Mouse (Mus musculus): Measurements from ENCODE around the gene Rpl13. TPM values are rescaled to one million over a fixed set of nuclear protein-coding genes. Genes with fewer than 3 reads are reported as not detected.

Rpl13 gene
- polyA plus RNA-seq, 1 experiment from 2014 or later: 789 TPM

DNA sequence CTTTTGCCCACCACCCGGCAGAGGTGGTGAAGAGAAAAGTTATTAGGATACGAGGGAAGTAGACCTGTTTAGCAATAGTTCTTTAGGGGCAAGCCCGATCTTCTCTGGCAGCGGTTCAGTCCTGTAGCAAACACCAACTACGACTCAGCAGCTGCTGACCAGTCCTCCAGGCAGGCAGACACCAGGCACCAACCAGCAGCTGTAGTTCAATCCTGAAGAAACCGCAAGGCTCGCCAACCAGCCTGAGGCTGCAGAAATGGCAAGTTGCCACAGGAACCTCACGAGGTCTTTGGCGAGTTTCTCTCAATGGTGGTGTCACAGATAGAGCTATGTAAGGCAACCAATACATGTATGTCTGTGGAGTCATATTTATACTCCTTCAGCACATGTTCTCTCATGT is 10.7 kb downstream of the Rpl13 start:
- no peak overlapping the region for H3K4me2 ChIP-seq
- no peak overlapping the region for H3K27ac ChIP-seq
- no peaks in the 10 kb centered on the region for H3K36me3 ChIP-seq
- no peak for ATAC-seq (ENCODE audit: low FRiP score)
- WGBS: 88% methylated on average over 9 of the region's 9 CpGs
- peaks cover 39% of the 10 kb centered on the region for H3K27me3 ChIP-seq
- no peaks in the 10 kb centered on the region for H3K9me3 ChIP-seq
- no peak overlapping the region for H3K4me3 ChIP-seq
- H3K9ac ChIP-seq: no peak overlapping the region
- peaks cover 13% of the 10 kb centered on the region for H3K4me1 ChIP-seq (replicated peaks)

DNA sequence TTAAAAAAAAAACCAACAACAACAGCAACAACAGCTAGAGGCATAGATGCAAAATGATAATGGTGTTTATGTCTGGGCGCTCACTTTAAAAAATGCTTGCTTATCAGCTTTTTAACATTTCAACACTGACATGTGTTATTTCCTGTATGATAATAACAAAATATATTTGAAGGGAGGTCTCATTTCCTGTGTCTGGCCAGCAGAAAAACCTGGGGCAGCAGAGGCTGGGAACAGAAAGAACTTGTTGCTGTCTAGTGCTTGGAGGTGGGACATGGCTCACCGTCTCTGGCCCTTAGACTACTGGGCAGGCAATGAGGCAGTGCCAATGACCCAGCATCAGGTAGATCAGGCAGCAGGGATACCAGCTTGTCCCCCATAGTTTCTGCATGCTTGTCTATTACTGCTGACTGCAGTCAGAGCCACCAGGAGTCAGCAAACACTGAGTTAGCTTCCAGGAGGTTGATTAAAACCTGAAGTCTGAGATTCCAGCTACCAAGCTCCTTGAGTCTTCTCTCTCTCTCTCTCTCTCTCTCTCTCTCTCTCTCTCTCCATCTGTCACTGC is 11.8 kb downstream of the Rpl13 start:
- ATAC-seq (ENCODE audit: low FRiP score): no peak
- Histone ChIP-seq H3K9ac (no peak overlapping the region), H3K27me3 (peaks cover 50% of the 10 kb centered on the region), H3K4me2 (no peak overlapping the region), H3K36me3 (no peaks in the 10 kb centered on the region), H3K27ac (no peak overlapping the region), H3K4me1 (replicated peaks) (peaks cover 17% of the 10 kb centered on the region), H3K4me3 (no peak overlapping the region), H3K9me3 (no peaks in the 10 kb centered on the region)
- 74% methylated on average over 2 of the region's 2 CpGs for WGBS

DNA sequence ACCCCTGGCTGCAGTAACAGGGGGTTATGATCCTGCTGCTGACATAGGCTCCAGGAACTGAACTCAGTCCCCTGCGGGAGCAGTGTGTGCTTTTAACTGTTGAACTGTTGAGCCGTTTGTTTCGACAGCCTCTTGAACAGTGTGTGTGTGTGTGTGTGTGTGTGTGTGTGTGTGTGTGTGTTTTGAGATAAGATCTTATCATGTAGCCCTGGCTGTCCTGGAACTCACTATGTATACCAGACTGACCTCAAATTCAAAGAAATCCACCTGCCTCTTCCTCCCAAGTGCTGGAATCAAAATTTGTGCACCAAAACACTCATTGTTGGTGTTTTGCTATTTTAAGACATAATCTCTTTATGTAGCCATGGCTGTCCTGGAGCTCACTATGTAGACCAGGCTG is 12.5 kb downstream of the Rpl13 start:
- WGBS: 63% methylated on average over 3 of the region's 3 CpGs

DNA sequence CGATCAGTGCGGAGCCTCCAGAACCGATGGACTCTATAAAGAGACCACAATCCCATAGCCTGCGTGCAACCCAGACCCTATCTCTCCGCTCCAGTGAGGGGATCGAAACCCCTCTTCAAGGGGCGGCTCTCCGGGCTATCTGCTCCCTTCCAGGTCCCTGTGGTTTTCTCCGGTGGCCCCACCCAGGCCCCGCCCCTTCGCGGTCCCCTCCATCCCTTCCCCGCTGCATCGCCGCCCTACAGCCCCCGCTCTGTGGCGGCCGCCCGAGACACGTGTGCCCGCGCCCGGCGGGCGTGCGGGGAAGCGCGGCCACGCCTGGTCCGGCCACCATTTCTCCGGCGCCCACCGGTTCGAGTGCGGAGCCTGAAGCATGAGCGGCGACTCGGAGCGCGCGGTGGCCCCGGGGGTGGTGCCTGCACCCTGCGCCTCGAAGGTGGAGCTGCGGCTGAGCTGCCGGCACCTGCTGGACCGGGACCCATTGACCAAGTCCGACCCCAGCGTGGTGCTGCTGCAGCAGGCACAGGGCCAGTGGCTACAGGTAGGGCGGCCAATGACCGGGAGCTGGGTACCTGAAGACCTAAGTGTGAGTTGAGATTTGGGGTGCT is 15.1 kb downstream of the Rpl13 start, which contains the start of gene Cpne7:
Gene Cpne7, plus strand, starts transcription at position 248 of the 605 bp plus-strand sequence.
- no peaks in the 10 kb centered on the region for H3K36me3 ChIP-seq
- 2% methylated on average over 51 of the region's 51 CpGs for WGBS
- peak within 1 kb of the TSS; percentile 71 for H3K4me2 ChIP-seq
- H3K27me3 ChIP-seq: peaks cover 65% of the 10 kb centered on the region
- no peak for ATAC-seq (ENCODE audit: low FRiP score)
- H3K27ac ChIP-seq: no peak within 1 kb of the TSS
- H3K4me1 ChIP-seq (replicated peaks): peaks cover 17% of the 10 kb centered on the region
- H3K9ac ChIP-seq: peak within 1 kb of the TSS; percentile 65
- H3K9me3 ChIP-seq: no peaks in the 10 kb centered on the region
- peak within 1 kb of the TSS; percentile 47 for H3K4me3 ChIP-seq

More for the DNA sequence above, 12.5 kb downstream of the Rpl13 start:
- H3K27ac ChIP-seq: no peak overlapping the region
- H3K9me3 ChIP-seq: no peaks in the 10 kb centered on the region
- ATAC-seq (ENCODE audit: low FRiP score): no peak
- H3K27me3 ChIP-seq: peaks cover 56% of the 10 kb centered on the region
- H3K4me2 ChIP-seq: no peak overlapping the region
- no peaks in the 10 kb centered on the region for H3K36me3 ChIP-seq
- H3K9ac ChIP-seq: no peak overlapping the region
- peaks cover 17% of the 10 kb centered on the region for H3K4me1 ChIP-seq (replicated peaks)
- H3K4me3 ChIP-seq: no peak overlapping the region

DNA sequence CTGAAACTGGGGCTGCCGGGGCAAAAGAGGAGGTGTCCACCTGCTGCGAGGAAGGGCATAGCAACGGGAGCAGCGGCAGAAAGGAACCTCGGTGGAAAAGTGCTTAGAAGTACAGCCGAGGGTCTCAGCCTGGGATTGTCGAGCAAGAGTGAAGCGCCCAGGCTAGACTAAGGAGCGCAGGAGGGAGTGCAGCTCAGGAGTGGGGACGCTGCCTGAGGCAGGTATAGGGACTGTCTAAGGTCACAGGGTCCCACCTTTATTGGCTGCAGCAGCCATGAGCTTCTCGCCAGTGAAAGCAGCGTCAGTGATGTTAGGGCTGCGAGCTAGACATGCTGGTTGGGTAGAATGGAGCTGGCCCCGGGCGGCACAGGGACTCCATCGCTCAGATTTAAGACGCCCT is 15.6 kb downstream of the Rpl13 start:
- Histone ChIP-seq H3K36me3 (no peaks in the 10 kb centered on the region), H3K9ac (peak overlapping the region; percentile 65), H3K27ac (no peak overlapping the region), H3K9me3 (no peaks in the 10 kb centered on the region), H3K4me2 (peak overlapping the region; percentile 71), H3K27me3 (peaks cover 68% of the 10 kb centered on the region), H3K4me1 (replicated peaks) (peaks cover 17% of the 10 kb centered on the region), H3K4me3 (peak overlapping the region; percentile 47)
- ATAC-seq (ENCODE audit: low FRiP score): no peak
- 3% methylated on average over 17 of the region's 17 CpGs for WGBS

DNA sequence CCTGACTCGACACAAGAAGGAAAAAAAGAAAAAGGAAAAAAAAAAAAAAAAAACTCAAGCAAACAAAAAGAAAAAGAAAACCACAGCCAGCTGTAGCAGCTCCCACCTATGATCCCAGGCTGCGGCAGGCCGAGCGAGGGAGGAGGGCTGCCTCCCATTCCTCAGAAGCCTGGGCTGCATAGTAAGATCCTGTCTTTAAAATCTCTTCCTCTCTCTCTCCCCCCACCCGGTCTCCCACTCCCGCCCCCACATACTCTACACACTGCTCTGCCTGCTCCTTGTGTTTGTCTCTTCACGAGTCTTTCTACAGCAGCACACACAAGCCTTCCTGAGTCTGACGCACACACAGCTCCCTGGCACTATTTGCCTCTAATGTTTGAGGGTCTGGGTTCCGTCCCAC is 19.9 kb downstream of the Rpl13 start:
- Histone ChIP-seq H3K27ac (no peak overlapping the region), H3K27me3 (peaks cover 65% of the 10 kb centered on the region), H3K9ac (no peak overlapping the region), H3K4me2 (no peak overlapping the region), H3K36me3 (no peaks in the 10 kb centered on the region), H3K9me3 (no peaks in the 10 kb centered on the region), H3K4me1 (replicated peaks) (peaks cover 12% of the 10 kb centered on the region), H3K4me3 (no peak overlapping the region)
- WGBS: 69% methylated on average over 9 of the region's 9 CpGs
- no peak for ATAC-seq (ENCODE audit: low FRiP score)

DNA sequence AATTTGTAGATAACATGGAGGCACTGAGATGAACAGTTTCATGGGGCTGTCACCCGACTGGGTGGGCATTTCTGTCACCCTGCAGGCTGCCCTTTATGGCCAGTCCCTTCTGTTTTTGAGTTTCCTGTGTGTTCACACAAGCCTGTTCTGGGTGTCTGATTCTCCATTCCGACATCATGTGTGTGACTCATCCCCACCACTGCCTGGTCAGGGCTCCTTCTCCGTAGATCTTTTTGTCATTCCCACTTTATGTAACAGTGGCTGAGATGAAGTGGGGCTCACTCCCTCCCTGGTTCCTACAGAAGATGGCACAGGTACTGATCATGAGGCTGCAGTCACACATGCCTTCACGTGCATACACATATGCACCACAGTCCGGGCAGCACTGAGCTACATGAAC is 20.5 kb downstream of the Rpl13 start:
- WGBS: 82% methylated on average over 5 of the region's 5 CpGs
- Histone ChIP-seq H3K27me3 (peaks cover 64% of the 10 kb centered on the region), H3K9ac (no peak overlapping the region), H3K4me2 (no peak overlapping the region), H3K4me1 (replicated peaks) (peaks cover 6% of the 10 kb centered on the region), H3K9me3 (no peaks in the 10 kb centered on the region), H3K27ac (no peak overlapping the region), H3K36me3 (no peaks in the 10 kb centered on the region), H3K4me3 (no peak overlapping the region)
- no peak for ATAC-seq (ENCODE audit: low FRiP score)

DNA sequence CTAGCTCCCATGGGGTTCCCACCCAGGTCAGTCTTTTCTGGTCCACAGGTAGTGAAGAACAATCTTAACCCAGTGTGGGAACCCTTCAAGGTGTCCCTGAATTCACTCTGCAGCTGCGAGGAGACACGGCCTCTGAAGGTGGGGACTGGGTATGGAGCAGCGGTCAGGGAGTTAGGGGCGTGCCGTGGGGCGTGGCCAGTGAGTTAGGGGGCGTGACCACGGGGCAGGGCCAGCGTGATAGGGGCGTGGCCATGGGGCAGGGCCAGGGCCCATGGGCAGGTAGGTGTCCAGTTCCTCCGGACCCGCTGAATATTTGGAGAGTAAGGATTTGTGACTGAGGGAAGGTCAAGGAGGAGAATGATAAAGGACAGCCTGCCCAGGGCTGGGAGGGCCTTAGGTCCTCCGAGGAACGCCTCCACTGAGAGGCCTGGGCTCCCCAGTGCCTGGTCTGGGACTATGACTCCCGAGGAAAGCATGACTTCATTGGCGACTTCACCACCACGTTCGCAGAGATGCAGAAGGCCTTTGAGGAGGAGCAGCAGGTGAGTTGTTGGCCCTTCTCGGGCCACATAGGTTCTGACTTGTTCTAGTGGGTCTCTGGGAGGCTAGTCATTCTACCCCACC is 24.2 kb downstream of the Rpl13 start:
- no peak overlapping the region for H3K4me2 ChIP-seq
- ATAC-seq (ENCODE audit: low FRiP score): no peak
- no peaks in the 10 kb centered on the region for H3K9me3 ChIP-seq
- H3K27me3 ChIP-seq: peaks cover 42% of the 10 kb centered on the region
- no peak overlapping the region for H3K4me3 ChIP-seq
- no peak overlapping the region for H3K9ac ChIP-seq
- no peaks in the 10 kb centered on the region; the same call in 1 of the 2 replicates for H3K4me1 ChIP-seq (replicated peaks)
- 7% methylated on average over 19 of the region's 19 CpGs for WGBS
- H3K36me3 ChIP-seq: no peaks in the 10 kb centered on the region
- no peak overlapping the region for H3K27ac ChIP-seq

DNA sequence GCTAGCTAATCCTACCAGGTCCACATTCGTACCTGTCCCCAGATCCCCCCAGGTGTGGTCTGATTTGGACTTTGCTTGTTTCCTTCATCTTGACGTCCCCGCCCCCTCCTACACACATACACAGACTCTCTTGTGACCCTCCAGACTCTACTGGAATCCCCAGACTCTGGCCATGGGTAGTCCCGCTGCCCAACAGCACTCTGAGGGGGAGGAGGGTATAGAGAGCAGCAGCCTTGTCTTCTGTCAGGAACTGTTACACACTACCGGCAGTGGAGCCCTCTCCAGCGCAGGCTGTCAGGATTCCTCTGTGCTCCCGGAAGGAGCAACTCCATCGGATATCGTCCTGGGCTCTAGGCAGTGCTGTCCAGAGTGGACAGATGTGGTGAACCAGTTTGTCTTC is 28.9 kb downstream of the Rpl13 start:
- no peak overlapping the region for H3K27ac ChIP-seq
- H3K4me2 ChIP-seq: no peak overlapping the region
- no peak overlapping the region for H3K4me3 ChIP-seq
- peaks cover 17% of the 10 kb centered on the region for H3K4me1 ChIP-seq (replicated peaks)
- peaks cover 25% of the 10 kb centered on the region for H3K27me3 ChIP-seq
- H3K36me3 ChIP-seq: no peaks in the 10 kb centered on the region
- H3K9me3 ChIP-seq: no peaks in the 10 kb centered on the region
- no peak for ATAC-seq (ENCODE audit: low FRiP score)
- WGBS: 65% methylated on average over 9 of the region's 9 CpGs
- H3K9ac ChIP-seq: no peak overlapping the region

DNA sequence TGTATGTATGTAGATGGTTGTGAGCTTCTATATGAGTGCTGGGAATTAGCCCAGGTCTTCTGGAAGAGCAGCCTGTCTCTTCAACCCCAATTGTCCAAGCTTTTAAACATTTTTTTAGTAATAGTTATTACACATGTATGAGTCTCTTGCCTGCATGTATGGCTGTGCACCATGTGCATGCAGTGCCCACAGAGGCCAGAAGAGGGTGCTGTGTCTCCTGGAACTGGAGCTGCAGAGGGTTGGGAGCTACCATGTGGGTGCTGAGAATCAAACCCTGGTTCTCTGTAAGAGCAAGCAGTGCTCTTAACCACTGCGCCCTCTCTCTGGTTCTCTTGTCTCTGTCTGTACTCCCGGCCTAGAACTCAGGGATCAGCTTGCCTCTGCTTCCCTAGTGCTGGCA is 30.8 kb downstream of the Rpl13 start:
- no peak for ATAC-seq (ENCODE audit: low FRiP score)
- H3K4me2 ChIP-seq: no peak overlapping the region
- WGBS: 98% methylated on average over 2 of the region's 2 CpGs

DNA sequence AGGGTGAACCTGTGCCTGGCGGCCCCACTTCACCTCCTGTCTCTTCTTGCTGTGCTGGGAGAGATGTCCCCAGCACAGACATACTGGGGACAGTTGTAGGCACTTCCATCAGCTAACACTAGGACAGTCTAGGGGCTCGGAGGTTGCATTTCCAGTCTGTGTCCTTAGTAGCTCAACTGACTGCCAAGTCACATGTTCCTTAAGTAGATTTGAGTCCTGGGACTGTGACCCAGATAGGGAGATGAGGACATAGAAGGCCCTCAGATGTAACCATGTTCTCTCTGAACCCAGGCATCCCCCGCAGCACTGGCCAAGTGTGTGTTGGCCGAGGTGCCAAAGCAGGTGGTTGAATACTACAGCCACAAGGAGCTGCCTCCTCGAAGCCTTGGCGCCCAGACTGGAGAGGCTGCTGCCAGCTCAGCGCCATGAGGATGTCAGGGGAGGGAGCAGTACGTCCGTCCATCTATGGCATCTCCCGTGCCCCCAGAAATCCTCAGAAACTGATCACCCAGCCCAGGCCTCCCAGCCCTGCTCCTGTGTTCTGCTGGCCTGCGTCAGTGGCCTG is 32.1 kb downstream of the Rpl13 start:
- Histone ChIP-seq H3K4me1 (replicated peaks) (peaks cover 36% of the 10 kb centered on the region), H3K4me3 (no peak overlapping the region), H3K9ac (no peak overlapping the region), H3K9me3 (no peaks in the 10 kb centered on the region), H3K4me2 (no peak overlapping the region), H3K36me3 (no peaks in the 10 kb centered on the region), H3K27ac (no peak overlapping the region), H3K27me3 (0 out of 2 replicates have a peak, but pooled peaks cover 5% of the 10 kb centered on the region)
- no peak for ATAC-seq (ENCODE audit: low FRiP score)
- WGBS: 86% methylated on average over 11 of the region's 11 CpGs

More for the DNA sequence above, 30.8 kb downstream of the Rpl13 start:
- no peak overlapping the region for H3K27ac ChIP-seq
- no peak overlapping the region for H3K4me3 ChIP-seq
- 0 out of 2 replicates have a peak, but pooled peaks cover 11% of the 10 kb centered on the region for H3K27me3 ChIP-seq
- peaks cover 30% of the 10 kb centered on the region for H3K4me1 ChIP-seq (replicated peaks)
- no peaks in the 10 kb centered on the region for H3K36me3 ChIP-seq
- H3K9me3 ChIP-seq: no peaks in the 10 kb centered on the region
- no peak overlapping the region for H3K9ac ChIP-seq

DNA sequence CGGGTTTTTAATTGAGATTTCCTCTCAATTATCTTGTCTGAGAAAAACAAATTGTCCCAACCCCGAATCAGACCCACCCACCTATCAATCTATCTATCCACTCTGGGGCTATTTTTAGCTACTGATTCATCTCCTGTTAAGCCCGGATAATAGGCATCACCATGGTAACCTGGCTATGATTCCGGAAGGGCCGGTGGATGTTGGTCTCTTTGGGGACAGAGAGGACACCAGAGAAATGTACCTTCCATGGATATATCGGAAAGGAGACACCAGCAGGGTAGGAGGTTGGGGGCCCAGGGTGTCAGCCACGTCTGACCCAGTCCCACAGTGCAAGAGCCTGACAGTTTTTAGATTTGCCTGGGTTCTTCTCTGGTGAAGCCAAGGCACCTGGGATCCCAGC is 33.3 kb downstream of the Rpl13 start:
- 17% methylated on average over 7 of the region's 7 CpGs for WGBS
- no peak for ATAC-seq (ENCODE audit: low FRiP score)
- peaks cover 36% of the 10 kb centered on the region for H3K4me1 ChIP-seq (replicated peaks)
- H3K4me3 ChIP-seq: no peak overlapping the region
- H3K27ac ChIP-seq: peak overlapping the region; percentile 73
- H3K27me3 ChIP-seq: 0 out of 2 replicates have a peak, but pooled peaks cover 5% of the 10 kb centered on the region
- H3K9ac ChIP-seq: no peak overlapping the region; the same call in 1 of the 2 replicates
- H3K36me3 ChIP-seq: no peaks in the 10 kb centered on the region
- H3K9me3 ChIP-seq: no peaks in the 10 kb centered on the region
- H3K4me2 ChIP-seq: peak overlapping the region; percentile 33
